Mouse (Mus musculus) stomach, embryonic 15.5 days (tissue): ENCODE data around the gene 4930524B15Rik. TPM values are rescaled to one million over a fixed set of nuclear protein-coding genes. Genes with fewer than 3 reads are reported as not detected.

Experiments used
- ATAC-seq: fragments of 200-750 bp; cut with Nextera tagmentation; 2 replicates; pipeline ENCODE4 v1.8.0; 2017; ENCODE audit warnings: low read depth, moderate number of reproducible peaks, moderate TSS enrichment; ENCODE audit not compliant: insufficient read depth, low FRiP score
- H3K27ac ChIP-seq: fragments of 300-500 bp; sonication (generic); 2 replicates; pipeline ENCODE4 v1.5.1; 2015; ENCODE audit warnings: mild to moderate bottlenecking, inconsistent platforms
- H3K27me3 ChIP-seq: fragments of 300-500 bp; sonication (generic); replicated peaks from 2 replicates; pipeline ENCODE4 v1.6.1; 2015; ENCODE audit warnings: inconsistent platforms
- H3K36me3 ChIP-seq: fragments of 300-500 bp; sonication (generic); 2 replicates; pipeline ENCODE4 v1.6.1; 2015; ENCODE audit warnings: inconsistent platforms
- H3K4me1 ChIP-seq: fragments of 300-500 bp; sonication (generic); 2 replicates; pipeline ENCODE4 v1.6.1; 2015; ENCODE audit warnings: inconsistent platforms
- H3K4me2 ChIP-seq: fragments of 300-500 bp; sonication (generic); 2 replicates; pipeline ENCODE4 v1.6.1; 2015; ENCODE audit warnings: mild to moderate bottlenecking, inconsistent platforms
- H3K4me3 ChIP-seq: fragments of 300-500 bp; sonication (generic); replicated peaks from 2 replicates; pipeline ENCODE4 v1.5.1; 2015; ENCODE audit warnings: inconsistent platforms
- H3K9ac ChIP-seq: fragments of 300-500 bp; sonication (generic); 2 replicates; pipeline ENCODE4 v1.6.1; 2015; ENCODE audit warnings: inconsistent platforms
- H3K9me3 ChIP-seq: fragments of 300-500 bp; sonication (generic); 2 replicates; pipeline ENCODE4 v1.6.1; 2016; ENCODE audit warnings: inconsistent platforms
- WGBS: fragments of 180-500 bp; shearing (Covaris S2); methylation state at CpG from one replicate; pipeline ENCODE4 v1.1.7; 2015; 5-methylcytosine and 5-hydroxymethylcytosine counted together
- polyA plus RNA-seq: library from polyadenylated mRNA; unstranded; fragments of >200 nt; fragmentation: Nextera tagmentation; extraction: Ambion mirVana; gene quantifications from 2 replicates; pipeline ENCODE4 v1.2.1, GENCODE M21; 2015

The 4930524B15Rik gene
- polyA plus RNA-seq, 1 experiment from 2014 or later, result not detected

GRCm38 (mm10) chr11:32020031-32020965 is 54.9 kb downstream of the 4930524B15Rik start:
- WGBS, result 32% methylated on average over 8 of the region's 8 CpGs
- Histone ChIP-seq H3K4me3 (no peak overlapping the region), H3K4me2 (no peak overlapping the region), H3K9me3 (no peaks in the 10 kb centered on the region), H3K27ac (no peak overlapping the region), H3K27me3 (no peaks in the 10 kb centered on the region), H3K36me3 (no peaks in the 10 kb centered on the region), H3K4me1 (no peaks in the 10 kb centered on the region), H3K9ac (no peak overlapping the region)
- no peak for ATAC-seq

- H3K27me3 ChIP-seq, result no peaks in the 10 kb centered on the region
- ATAC-seq, result no peak
- no peak overlapping the region for H3K4me2 ChIP-seq
- H3K4me1 ChIP-seq, result no peaks in the 10 kb centered on the region
- H3K27ac ChIP-seq, result no peak overlapping the region
- no peaks in the 10 kb centered on the region for H3K9me3 ChIP-seq
- WGBS, result 54% methylated on average over 5 of the region's 5 CpGs
- no peaks in the 10 kb centered on the region for H3K36me3 ChIP-seq
- H3K9ac ChIP-seq, result no peak overlapping the region
- no peak overlapping the region for H3K4me3 ChIP-seq
Measured at GRCm38 (mm10) chr11:32026634-32027033, 61.2 kb downstream of the 4930524B15Rik start.

GRCm38 (mm10) chr11:32027474-32028342 is 62.3 kb downstream of the 4930524B15Rik start:
- H3K27me3 ChIP-seq, result no peaks in the 10 kb centered on the region
- H3K9ac ChIP-seq, result no peak overlapping the region
- H3K4me1 ChIP-seq, result no peaks in the 10 kb centered on the region
- H3K27ac ChIP-seq, result no peak overlapping the region
- H3K4me3 ChIP-seq, result no peak overlapping the region
- no peaks in the 10 kb centered on the region for H3K36me3 ChIP-seq
- no peaks in the 10 kb centered on the region for H3K9me3 ChIP-seq
- no peak overlapping the region for H3K4me2 ChIP-seq
- WGBS, result 63% methylated on average over 7 of the region's 7 CpGs
- no peak for ATAC-seq

- Histone ChIP-seq H3K4me1 (no peaks in the 10 kb centered on the region), H3K4me2 (no peak overlapping the region), H3K4me3 (no peak overlapping the region), H3K36me3 (no peaks in the 10 kb centered on the region), H3K27me3 (no peaks in the 10 kb centered on the region), H3K9ac (no peak overlapping the region), H3K9me3 (no peaks in the 10 kb centered on the region), H3K27ac (no peak overlapping the region)
- ATAC-seq, result no peak
- 69% methylated on average over 3 of the region's 3 CpGs for WGBS
Measured at GRCm38 (mm10) chr11:32028605-32029004, 63.2 kb downstream of the 4930524B15Rik start.

Other genes starting within 250 kb of the 4930524B15Rik start
- gene Cpeb4, start 93.4 kb upstream of the 4930524B15Rik start, polyA plus RNA-seq, result 4.2 and 4.6 TPM in 2 replicates
- 7.8 and 8.2 TPM in 2 replicates for gene Nsg2, start 34.9 kb downstream of the 4930524B15Rik start, polyA plus RNA-seq
- 0.06 and 0.09 TPM in 2 replicates for gene Il9r, start 234.7 kb downstream of the 4930524B15Rik start, polyA plus RNA-seq
- 52.6 and 57.5 TPM in 2 replicates for gene Snrnp25, start 239.8 kb downstream of the 4930524B15Rik start, polyA plus RNA-seq